Mouse (Mus musculus): ENCODE measurements around the gene Ccdc34. TPM values are rescaled to one million over a fixed set of nuclear protein-coding genes. Genes with fewer than 3 reads are reported as not detected.

Ccdc34 gene
- polyA plus RNA-seq, 1 experiment from 2014 or later = 59.0 TPM

DNA sequence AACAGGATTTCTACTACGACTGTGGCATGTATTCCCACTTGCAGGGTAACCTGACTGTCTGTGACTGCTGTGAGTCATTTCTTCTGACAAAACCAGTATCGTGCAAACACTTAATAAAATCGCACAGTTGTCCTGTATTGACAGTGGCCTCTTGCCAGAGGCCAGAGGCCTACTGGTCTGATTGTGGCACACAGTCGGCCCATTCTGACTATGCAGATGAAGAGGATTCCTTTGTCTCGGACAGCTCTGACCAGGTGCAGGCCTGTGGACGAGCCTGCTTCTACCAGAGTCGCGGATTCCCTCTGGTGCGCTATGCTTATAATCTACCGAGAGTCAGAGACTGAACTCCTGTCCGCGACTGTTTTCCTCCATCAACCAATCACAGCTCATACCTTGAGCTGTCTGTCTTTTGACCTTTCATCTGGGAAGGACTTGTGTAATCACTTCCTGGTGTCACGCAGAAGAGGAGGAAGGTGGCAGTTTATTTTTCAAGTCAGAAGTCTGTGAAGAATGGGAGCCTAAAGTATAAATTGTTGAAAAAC, 5.4 kb upstream of the Ccdc34 start:
- no peak overlapping the region for H3K27ac ChIP-seq (ENCODE audit: low read depth, low read length)
- no peak overlapping the region for H3K4me2 ChIP-seq
- H3K4me3 ChIP-seq (ENCODE audit: low read depth, low read length) = no peak overlapping the region
- WGBS = 89% methylated on average over 13 of the region's 13 CpGs
- H3K36me3 ChIP-seq (ENCODE audit: control insufficient read depth, insufficient read depth, low read length) = no peaks in the 10 kb centered on the region
- no peak overlapping the region for H3K9ac ChIP-seq (ENCODE audit: low read length)
- peak; percentile 67 for DNase-seq (ENCODE audit: low spot score, missing footprints)
- no peaks in the 10 kb centered on the region for H3K27me3 ChIP-seq (ENCODE audit: control insufficient read depth, insufficient read depth, low read length)
- ATAC-seq (ENCODE audit: low FRiP score) = no peak
- no peaks in the 10 kb centered on the region for H3K4me1 ChIP-seq (ENCODE audit: control insufficient read depth, insufficient read depth, low read length)
- no peaks in the 10 kb centered on the region for H3K9me3 ChIP-seq (ENCODE audit: control insufficient read depth, low read length)

DNA sequence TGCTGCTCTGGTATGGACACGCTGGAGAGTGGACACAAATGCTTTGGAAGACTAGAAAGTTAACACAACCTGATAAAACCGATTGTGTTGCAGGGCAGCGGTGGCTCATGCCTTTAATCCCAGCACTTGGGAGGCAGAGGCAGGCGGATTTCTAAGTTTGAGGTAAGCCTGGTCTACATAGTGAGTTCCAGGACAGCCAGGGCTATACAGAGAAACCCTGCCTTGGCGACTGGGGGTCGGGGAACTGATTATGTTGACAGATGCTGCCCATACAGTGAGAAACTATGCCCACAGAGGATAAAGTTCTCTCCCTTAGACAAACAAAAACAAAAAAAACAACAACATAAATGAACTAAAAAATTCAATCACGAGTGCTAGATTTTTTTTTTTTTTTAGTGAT, 530 bp upstream of the Ccdc34 start:
- peak overlapping the region; percentile 65 for H3K4me3 ChIP-seq (ENCODE audit: low read depth, low read length)
- H3K4me1 ChIP-seq (ENCODE audit: control insufficient read depth, insufficient read depth, low read length) = peaks cover 23% of the 10 kb centered on the region
- peaks cover 7% of the 10 kb centered on the region for H3K36me3 ChIP-seq (ENCODE audit: control insufficient read depth, insufficient read depth, low read length)
- whole genome bisulfite sequencing = 43% methylated on average over 7 of the region's 7 CpGs
- peak overlapping the region; percentile 81 for H3K4me2 ChIP-seq
- H3K27me3 ChIP-seq (ENCODE audit: control insufficient read depth, insufficient read depth, low read length) = no peaks in the 10 kb centered on the region
- DNase-seq (ENCODE audit: low spot score, missing footprints) = peak; percentile 85
- no peaks in the 10 kb centered on the region for H3K9me3 ChIP-seq (ENCODE audit: control insufficient read depth, low read length)
- no peak overlapping the region; the same call in 1 of the 2 replicates for H3K27ac ChIP-seq (ENCODE audit: low read depth, low read length)
- H3K9ac ChIP-seq (ENCODE audit: low read length) = peak overlapping the region; percentile 85
- ATAC-seq (ENCODE audit: low FRiP score) = peak; percentile 34

DNA sequence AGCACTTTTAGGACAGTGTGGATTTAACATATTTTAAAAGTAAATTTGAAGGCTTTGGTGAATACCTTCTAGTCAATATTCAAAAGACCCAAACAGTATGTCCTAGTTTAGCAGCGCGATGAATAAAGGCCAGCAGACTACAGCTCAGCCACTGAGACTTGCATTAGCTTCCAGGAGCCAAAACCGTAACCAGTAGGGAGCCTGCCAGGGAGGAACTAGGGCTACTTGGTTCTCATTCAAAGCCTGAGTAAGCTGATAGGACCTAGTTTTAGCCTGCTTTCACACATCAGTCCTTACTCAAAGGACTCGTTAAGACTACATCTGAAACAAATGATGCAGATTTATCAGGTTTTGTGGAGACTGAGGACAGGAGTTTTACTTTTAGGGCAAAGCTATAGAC, 2.0 kb downstream of the Ccdc34 start:
- Histone ChIP-seq H3K9ac (ENCODE audit: low read length) (peak overlapping the region; percentile 85; the same call in 1 of the 2 replicates), H3K27me3 (ENCODE audit: control insufficient read depth, insufficient read depth, low read length) (no peaks in the 10 kb centered on the region), H3K36me3 (ENCODE audit: control insufficient read depth, insufficient read depth, low read length) (peaks cover 10% of the 10 kb centered on the region), H3K4me3 (ENCODE audit: low read depth, low read length) (no peak overlapping the region), H3K4me2 (peak overlapping the region; percentile 81), H3K4me1 (ENCODE audit: control insufficient read depth, insufficient read depth, low read length) (peaks cover 23% of the 10 kb centered on the region), H3K9me3 (ENCODE audit: control insufficient read depth, low read length) (no peaks in the 10 kb centered on the region), H3K27ac (ENCODE audit: low read depth, low read length) (no peak overlapping the region)
- ATAC-seq (ENCODE audit: low FRiP score) (no peak), DNase-seq (ENCODE audit: low spot score, missing footprints) (no peak)
- 87% methylated on average over 4 of the region's 4 CpGs for WGBS

DNA sequence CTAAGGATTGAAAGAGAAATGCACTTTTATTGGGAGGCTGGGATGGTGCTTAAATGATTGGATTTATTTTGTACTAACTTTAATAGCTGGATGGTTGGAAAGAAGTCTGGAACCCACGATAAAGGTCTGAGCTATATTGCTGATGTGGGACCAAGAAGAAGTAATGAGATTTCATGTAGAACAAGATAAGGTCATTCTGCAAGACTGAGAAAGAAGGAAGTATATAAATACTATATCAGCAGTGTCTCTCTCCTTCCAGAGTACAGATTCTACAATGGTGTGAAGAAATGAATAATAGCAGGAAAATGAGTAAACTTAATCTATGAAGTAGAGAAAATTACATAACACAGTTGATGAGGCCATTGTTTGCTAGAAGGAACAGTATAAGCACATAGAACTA, 2.8 kb downstream of the Ccdc34 start:
- peaks cover 10% of the 10 kb centered on the region for H3K36me3 ChIP-seq (ENCODE audit: control insufficient read depth, insufficient read depth, low read length)
- 91% methylated on average over 1 of the region's 1 CpGs for WGBS
- no peaks in the 10 kb centered on the region for H3K9me3 ChIP-seq (ENCODE audit: control insufficient read depth, low read length)
- DNase-seq (ENCODE audit: low spot score, missing footprints) (no peak), ATAC-seq (ENCODE audit: low FRiP score) (no peak)
- H3K27me3 ChIP-seq (ENCODE audit: control insufficient read depth, insufficient read depth, low read length) = no peaks in the 10 kb centered on the region
- H3K27ac ChIP-seq (ENCODE audit: low read depth, low read length) = no peak overlapping the region
- no peak overlapping the region for H3K4me3 ChIP-seq (ENCODE audit: low read depth, low read length)
- peaks cover 23% of the 10 kb centered on the region for H3K4me1 ChIP-seq (ENCODE audit: control insufficient read depth, insufficient read depth, low read length)
- no peak overlapping the region for H3K4me2 ChIP-seq
- H3K9ac ChIP-seq (ENCODE audit: low read length) = no peak overlapping the region

DNA sequence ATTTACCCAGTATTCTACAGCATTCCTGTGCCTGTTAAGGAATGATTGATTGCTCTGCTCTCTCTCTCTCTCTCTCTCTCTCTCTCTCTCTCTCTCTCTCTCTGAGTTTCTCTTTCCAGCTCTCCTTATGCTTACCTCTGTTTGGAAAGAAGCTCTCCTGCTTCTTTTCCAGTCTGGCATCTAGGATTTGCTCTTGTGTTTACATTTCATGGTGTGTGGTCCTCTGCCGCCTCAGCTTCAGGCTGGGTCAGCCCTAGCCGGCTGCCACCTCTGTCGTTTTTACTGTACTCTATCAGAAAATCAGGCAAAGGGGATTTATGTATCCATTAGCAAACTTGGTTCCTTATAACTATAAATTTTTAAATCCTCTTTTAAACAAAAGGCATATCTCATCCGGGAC, 18.6 kb downstream of the Ccdc34 start:
- no peak for DNase-seq (ENCODE audit: low spot score, missing footprints)
- 46% methylated on average over 4 of the region's 4 CpGs for WGBS
- ATAC-seq (ENCODE audit: low FRiP score) = peak; percentile 54; the same call in 1 of the 2 replicates

DNA sequence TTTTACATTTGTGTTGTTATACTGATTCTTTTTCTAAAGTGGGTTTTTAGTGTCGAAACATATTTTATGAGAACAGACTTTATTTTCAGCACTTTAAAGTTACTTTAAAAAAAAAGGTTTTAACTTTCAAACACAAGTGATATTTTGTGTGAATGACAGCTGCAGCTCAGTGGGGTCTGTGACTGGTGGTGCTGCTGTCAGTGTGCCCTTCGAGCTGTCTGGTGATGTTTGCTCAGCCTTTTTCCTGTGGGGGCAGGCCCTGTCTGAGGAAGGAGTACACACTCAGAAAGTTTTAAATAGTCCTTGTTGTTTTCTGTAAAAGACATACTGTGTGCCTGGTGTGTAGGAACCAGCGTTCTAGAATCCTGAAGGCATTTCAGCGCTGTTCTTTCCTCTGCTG, 19.0 kb downstream of the Ccdc34 start:
- no peaks in the 10 kb centered on the region for H3K9me3 ChIP-seq (ENCODE audit: control insufficient read depth, low read length)
- ATAC-seq (ENCODE audit: low FRiP score) = no peak
- WGBS = 82% methylated on average over 4 of the region's 4 CpGs
- no peak overlapping the region for H3K4me3 ChIP-seq (ENCODE audit: low read depth, low read length)
- no peak overlapping the region for H3K9ac ChIP-seq (ENCODE audit: low read length)
- no peaks in the 10 kb centered on the region for H3K4me1 ChIP-seq (ENCODE audit: control insufficient read depth, insufficient read depth, low read length)
- no peak overlapping the region for H3K4me2 ChIP-seq
- no peaks in the 10 kb centered on the region for H3K27me3 ChIP-seq (ENCODE audit: control insufficient read depth, insufficient read depth, low read length)
- peaks cover 2% of the 10 kb centered on the region; the same call in 1 of the 2 replicates for H3K36me3 ChIP-seq (ENCODE audit: control insufficient read depth, insufficient read depth, low read length)
- peak; percentile 81 for DNase-seq (ENCODE audit: low spot score, missing footprints)
- H3K27ac ChIP-seq (ENCODE audit: low read depth, low read length) = no peak overlapping the region

More for the DNA sequence above, 18.6 kb downstream of the Ccdc34 start:
- H3K4me1 ChIP-seq (ENCODE audit: control insufficient read depth, insufficient read depth, low read length) = no peaks in the 10 kb centered on the region
- no peak overlapping the region for H3K4me3 ChIP-seq (ENCODE audit: low read depth, low read length)
- H3K36me3 ChIP-seq (ENCODE audit: control insufficient read depth, insufficient read depth, low read length) = peaks cover 2% of the 10 kb centered on the region; the same call in 1 of the 2 replicates
- no peak overlapping the region for H3K27ac ChIP-seq (ENCODE audit: low read depth, low read length)
- no peaks in the 10 kb centered on the region for H3K27me3 ChIP-seq (ENCODE audit: control insufficient read depth, insufficient read depth, low read length)
- no peaks in the 10 kb centered on the region for H3K9me3 ChIP-seq (ENCODE audit: control insufficient read depth, low read length)
- no peak overlapping the region for H3K4me2 ChIP-seq
- no peak overlapping the region for H3K9ac ChIP-seq (ENCODE audit: low read length)

DNA sequence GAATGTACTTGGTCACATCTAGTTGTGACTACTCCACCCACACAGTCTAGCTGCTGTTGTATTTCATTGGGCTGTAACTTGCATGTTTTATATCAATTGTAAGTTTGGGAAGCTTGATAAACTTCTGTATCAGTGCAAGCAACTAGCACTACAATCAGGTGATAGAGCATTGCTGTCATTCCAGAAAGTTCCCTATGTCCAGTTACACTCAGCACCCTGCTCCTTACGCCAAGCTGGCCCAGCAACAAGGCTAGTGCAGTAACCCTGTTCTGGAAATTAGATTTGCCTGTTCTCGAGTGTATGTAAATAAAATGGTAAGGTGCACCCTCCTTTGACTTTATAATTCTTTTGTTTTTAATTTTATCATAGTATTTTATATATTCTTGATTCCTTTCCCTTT, 19.6 kb downstream of the Ccdc34 start:
- Histone ChIP-seq H3K4me3 (ENCODE audit: low read depth, low read length) (no peak overlapping the region), H3K9me3 (ENCODE audit: control insufficient read depth, low read length) (no peaks in the 10 kb centered on the region), H3K27me3 (ENCODE audit: control insufficient read depth, insufficient read depth, low read length) (no peaks in the 10 kb centered on the region), H3K36me3 (ENCODE audit: control insufficient read depth, insufficient read depth, low read length) (peaks cover 2% of the 10 kb centered on the region; the same call in 1 of the 2 replicates), H3K4me2 (no peak overlapping the region), H3K4me1 (ENCODE audit: control insufficient read depth, insufficient read depth, low read length) (no peaks in the 10 kb centered on the region), H3K9ac (ENCODE audit: low read length) (no peak overlapping the region), H3K27ac (ENCODE audit: low read depth, low read length) (no peak overlapping the region)
- DNase-seq (ENCODE audit: low spot score, missing footprints) (no peak), ATAC-seq (ENCODE audit: low FRiP score) (no peak)
- 86% methylated on average over 2 of the region's 2 CpGs for WGBS

DNA sequence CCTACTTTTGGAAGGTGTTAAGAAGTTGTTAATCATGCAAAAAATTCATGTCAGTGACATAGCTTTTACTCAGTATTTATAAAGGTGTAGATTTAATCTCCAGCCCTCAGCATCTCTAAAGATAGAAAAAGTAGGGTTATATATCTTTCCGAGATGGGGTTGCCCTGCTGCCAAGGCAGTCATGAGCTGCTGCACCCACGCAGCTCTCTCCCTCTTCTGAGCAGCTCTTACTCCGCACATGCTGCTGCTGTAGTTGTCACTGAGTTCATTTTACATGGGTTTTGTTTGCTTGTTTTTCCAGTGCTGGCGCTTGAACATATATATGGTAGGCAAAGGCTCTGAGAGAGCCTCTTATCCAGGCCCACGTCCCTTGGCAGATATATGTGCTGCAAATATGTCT, 20.7 kb downstream of the Ccdc34 start:
- no peaks in the 10 kb centered on the region for H3K9me3 ChIP-seq (ENCODE audit: control insufficient read depth, low read length)
- no peaks in the 10 kb centered on the region for H3K27me3 ChIP-seq (ENCODE audit: control insufficient read depth, insufficient read depth, low read length)
- WGBS = 85% methylated on average over 5 of the region's 5 CpGs
- no peak overlapping the region for H3K4me3 ChIP-seq (ENCODE audit: low read depth, low read length)
- no peak overlapping the region for H3K4me2 ChIP-seq
- H3K4me1 ChIP-seq (ENCODE audit: control insufficient read depth, insufficient read depth, low read length) = no peaks in the 10 kb centered on the region
- ATAC-seq (ENCODE audit: low FRiP score) = no peak
- H3K36me3 ChIP-seq (ENCODE audit: control insufficient read depth, insufficient read depth, low read length) = peaks cover 2% of the 10 kb centered on the region; the same call in 1 of the 2 replicates
- H3K27ac ChIP-seq (ENCODE audit: low read depth, low read length) = no peak overlapping the region
- H3K9ac ChIP-seq (ENCODE audit: low read length) = no peak overlapping the region
- no peak for DNase-seq (ENCODE audit: low spot score, missing footprints)

DNA sequence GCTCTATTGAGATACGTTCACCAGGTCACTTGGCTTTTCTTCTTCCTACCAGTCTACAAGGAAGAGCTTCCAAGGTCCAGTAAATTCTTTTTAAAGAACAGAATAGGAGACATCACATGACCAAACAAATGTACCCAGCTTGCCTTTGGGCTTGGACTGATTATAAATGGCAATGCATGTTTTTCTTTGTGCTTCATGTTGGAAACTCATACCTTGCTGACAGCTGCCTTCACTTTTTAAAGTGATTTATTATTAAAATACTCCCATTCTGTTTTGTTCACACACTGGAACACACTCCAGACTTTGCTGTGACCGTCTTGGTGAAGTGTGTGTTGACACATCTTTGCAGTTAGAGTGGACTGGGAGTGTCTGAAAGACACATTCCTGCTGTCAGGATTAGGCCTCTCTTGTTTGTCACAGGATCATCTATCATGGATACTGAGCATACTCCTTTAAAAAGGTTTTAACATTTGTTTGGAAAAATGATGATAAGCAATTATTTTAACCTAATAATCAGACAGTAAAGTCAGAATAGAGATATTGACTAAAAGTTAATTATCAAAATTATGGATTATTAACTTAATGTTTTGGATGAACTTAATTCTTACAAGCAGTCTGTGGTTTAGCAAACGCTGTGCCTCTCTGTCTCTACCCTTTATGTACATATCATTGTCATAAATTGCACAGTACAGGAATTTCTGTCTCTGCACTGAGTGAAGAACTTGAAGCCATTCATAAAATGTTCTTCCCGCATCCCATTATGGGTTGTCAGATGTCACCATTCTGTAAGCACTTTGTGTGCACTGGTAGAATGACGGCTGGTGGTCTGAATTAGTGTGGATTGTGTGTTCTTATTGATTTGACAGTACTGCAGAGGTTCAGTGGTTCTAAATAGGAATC, 25.5 kb downstream of the Ccdc34 start:
- DNase-seq (ENCODE audit: low spot score, missing footprints) (peak; percentile 73), ATAC-seq (ENCODE audit: low FRiP score) (no peak)
- no peaks in the 10 kb centered on the region for H3K27me3 ChIP-seq (ENCODE audit: control insufficient read depth, insufficient read depth, low read length)
- no peak overlapping the region for H3K9ac ChIP-seq (ENCODE audit: low read length)
- H3K27ac ChIP-seq (ENCODE audit: low read depth, low read length) = no peak overlapping the region
- H3K4me3 ChIP-seq (ENCODE audit: low read depth, low read length) = no peak overlapping the region
- 67% methylated on average over 5 of the region's 5 CpGs for WGBS
- no peak overlapping the region for H3K4me2 ChIP-seq
- no peaks in the 10 kb centered on the region for H3K4me1 ChIP-seq (ENCODE audit: control insufficient read depth, insufficient read depth, low read length)
- no peaks in the 10 kb centered on the region for H3K36me3 ChIP-seq (ENCODE audit: control insufficient read depth, insufficient read depth, low read length)
- H3K9me3 ChIP-seq (ENCODE audit: control insufficient read depth, low read length) = no peaks in the 10 kb centered on the region
